Mouse (Mus musculus): ENCODE data around the gene Calhm1. TPM values are rescaled to one million over a fixed set of nuclear protein-coding genes. Genes with fewer than 3 reads are reported as not detected.

Gene Calhm1
- polyA plus RNA-seq, 1 experiment from 2014 or later: not detected

- 89% methylated on average over 9 of the region's 10 CpGs for WGBS
- Histone ChIP-seq H3K9me3 (ENCODE audit: control insufficient read depth, low read length) (no peaks in the 10 kb centered on the region), H3K4me1 (replicated peaks; ENCODE audit: control insufficient read depth, insufficient read depth, low read length) (no peaks in the 10 kb centered on the region), H3K36me3 (ENCODE audit: control insufficient read depth, insufficient read depth, low read length) (peaks cover 48% of the 10 kb centered on the region), H3K9ac (ENCODE audit: low read length) (no peak overlapping the region), H3K4me3 (ENCODE audit: low read length) (no peak overlapping the region), H3K27me3 (ENCODE audit: control insufficient read depth, insufficient read depth, low read depth, low read length) (no peaks in the 10 kb centered on the region), H3K4me2 (ENCODE audit: low read depth, low read length) (no peak overlapping the region), H3K27ac (ENCODE audit: low read length) (no peak overlapping the region)
- ATAC-seq (ENCODE audit: low read depth): no peak
Observed at GRCm38 (mm10) chr19:47128164-47128563, 15.9 kb downstream of the Calhm1 start.

- no peak for ATAC-seq (ENCODE audit: low read depth)
- Histone ChIP-seq H3K9me3 (ENCODE audit: control insufficient read depth, low read length) (no peaks in the 10 kb centered on the region), H3K27me3 (ENCODE audit: control insufficient read depth, insufficient read depth, low read depth, low read length) (no peaks in the 10 kb centered on the region), H3K4me3 (ENCODE audit: low read length) (no peak overlapping the region), H3K9ac (ENCODE audit: low read length) (no peak overlapping the region), H3K4me2 (ENCODE audit: low read depth, low read length) (no peak overlapping the region), H3K36me3 (ENCODE audit: control insufficient read depth, insufficient read depth, low read length) (peaks cover 28% of the 10 kb centered on the region), H3K27ac (ENCODE audit: low read length) (no peak overlapping the region), H3K4me1 (replicated peaks; ENCODE audit: control insufficient read depth, insufficient read depth, low read length) (no peaks in the 10 kb centered on the region)
- 28% methylated on average over 2 of the region's 2 CpGs for WGBS
Observed at GRCm38 (mm10) chr19:47122802-47123201, 21.3 kb downstream of the Calhm1 start.

- no peak overlapping the region for H3K4me2 ChIP-seq (ENCODE audit: low read depth, low read length)
- WGBS: 26% methylated on average over 4 of the region's 4 CpGs
- no peaks in the 10 kb centered on the region for H3K9me3 ChIP-seq (ENCODE audit: control insufficient read depth, low read length)
- H3K27me3 ChIP-seq (ENCODE audit: control insufficient read depth, insufficient read depth, low read depth, low read length): no peaks in the 10 kb centered on the region
- ATAC-seq (ENCODE audit: low read depth): no peak
- no peak overlapping the region for H3K4me3 ChIP-seq (ENCODE audit: low read length)
- no peak overlapping the region for H3K27ac ChIP-seq (ENCODE audit: low read length)
- H3K9ac ChIP-seq (ENCODE audit: low read length): no peak overlapping the region
- H3K36me3 ChIP-seq (ENCODE audit: control insufficient read depth, insufficient read depth, low read length): peaks cover 24% of the 10 kb centered on the region
- H3K4me1 ChIP-seq (replicated peaks; ENCODE audit: control insufficient read depth, insufficient read depth, low read length): no peaks in the 10 kb centered on the region
Observed at GRCm38 (mm10) chr19:47121054-47121453, 23.0 kb downstream of the Calhm1 start.

- 61% methylated on average over 2 of the region's 2 CpGs for WGBS
- H3K36me3 ChIP-seq (ENCODE audit: control insufficient read depth, insufficient read depth, low read length): peaks cover 28% of the 10 kb centered on the region
Observed at GRCm38 (mm10) chr19:47118634-47119033, 25.4 kb downstream of the Calhm1 start.

GRCm38 (mm10) chr19:47104641-47105271, 39.3 kb downstream of the Calhm1 start:
- no peaks in the 10 kb centered on the region for H3K9me3 ChIP-seq (ENCODE audit: control insufficient read depth, low read length)
- H3K36me3 ChIP-seq (ENCODE audit: control insufficient read depth, insufficient read depth, low read length): peaks cover 54% of the 10 kb centered on the region
- H3K4me3 ChIP-seq (ENCODE audit: low read length): no peak overlapping the region
- no peak for ATAC-seq (ENCODE audit: low read depth)
- WGBS: 90% methylated on average over 9 of the region's 9 CpGs
- H3K4me1 ChIP-seq (replicated peaks; ENCODE audit: control insufficient read depth, insufficient read depth, low read length): no peaks in the 10 kb centered on the region
- H3K4me2 ChIP-seq (ENCODE audit: low read depth, low read length): no peak overlapping the region
- H3K27me3 ChIP-seq (ENCODE audit: control insufficient read depth, insufficient read depth, low read depth, low read length): no peaks in the 10 kb centered on the region
- H3K27ac ChIP-seq (ENCODE audit: low read length): no peak overlapping the region
- H3K9ac ChIP-seq (ENCODE audit: low read length): no peak overlapping the region

More at GRCm38 (mm10) chr19:47118634-47119033, 25.4 kb downstream of the Calhm1 start:
- Histone ChIP-seq H3K9ac (ENCODE audit: low read length) (no peak overlapping the region), H3K9me3 (ENCODE audit: control insufficient read depth, low read length) (no peaks in the 10 kb centered on the region), H3K4me3 (ENCODE audit: low read length) (no peak overlapping the region), H3K4me1 (replicated peaks; ENCODE audit: control insufficient read depth, insufficient read depth, low read length) (no peaks in the 10 kb centered on the region), H3K27ac (ENCODE audit: low read length) (no peak overlapping the region), H3K4me2 (ENCODE audit: low read depth, low read length) (no peak overlapping the region), H3K27me3 (ENCODE audit: control insufficient read depth, insufficient read depth, low read depth, low read length) (no peaks in the 10 kb centered on the region)
- ATAC-seq (ENCODE audit: low read depth): no peak

GRCm38 (mm10) chr19:47101080-47101479, 43.0 kb downstream of the Calhm1 start:
- no peak overlapping the region for H3K27ac ChIP-seq (ENCODE audit: low read length)
- no peak overlapping the region for H3K4me3 ChIP-seq (ENCODE audit: low read length)
- no peak for ATAC-seq (ENCODE audit: low read depth)
- H3K9me3 ChIP-seq (ENCODE audit: control insufficient read depth, low read length): no peaks in the 10 kb centered on the region
- H3K4me1 ChIP-seq (replicated peaks; ENCODE audit: control insufficient read depth, insufficient read depth, low read length): no peaks in the 10 kb centered on the region
- H3K27me3 ChIP-seq (ENCODE audit: control insufficient read depth, insufficient read depth, low read depth, low read length): no peaks in the 10 kb centered on the region
- peaks cover 50% of the 10 kb centered on the region for H3K36me3 ChIP-seq (ENCODE audit: control insufficient read depth, insufficient read depth, low read length)
- 89% methylated on average over 5 of the region's 5 CpGs for WGBS
- H3K4me2 ChIP-seq (ENCODE audit: low read depth, low read length): no peak overlapping the region
- H3K9ac ChIP-seq (ENCODE audit: low read length): no peak overlapping the region

Other genes starting within 250 kb of the Calhm1 start
- 0.51 and 1.2 TPM in 2 replicates for gene Ina, start 129.6 kb downstream of the Calhm1 start, polyA plus RNA-seq (2015; fragmentation: Nextera tagmentation; extraction: Ambion mirVana)
- gene Nt5c2, start 129.1 kb downstream of the Calhm1 start, polyA plus RNA-seq (2015; fragmentation: Nextera tagmentation; extraction: Ambion mirVana): 87.7 and 92.2 TPM in 2 replicates
- gene Pcgf6, start 93.3 kb downstream of the Calhm1 start, polyA plus RNA-seq (2015; fragmentation: Nextera tagmentation; extraction: Ambion mirVana): 13.0 and 14.4 TPM in 2 replicates
- 3.5 and 4.5 TPM in 2 replicates for gene Taf5, start 76.5 kb downstream of the Calhm1 start, polyA plus RNA-seq (2015; fragmentation: Nextera tagmentation; extraction: Ambion mirVana)
- 1,037 and 1,149 TPM in 2 replicates for gene Usmg5, start 53.6 kb downstream of the Calhm1 start, polyA plus RNA-seq (2015; fragmentation: Nextera tagmentation; extraction: Ambion mirVana)
- 8.0 and 8.1 TPM in 2 replicates for gene Pdcd11, start 53.5 kb downstream of the Calhm1 start, polyA plus RNA-seq (2015; fragmentation: Nextera tagmentation; extraction: Ambion mirVana)
- gene Calhm2, start 6.0 kb downstream of the Calhm1 start, polyA plus RNA-seq (2015; fragmentation: Nextera tagmentation; extraction: Ambion mirVana): 7.8 and 8.3 TPM in 2 replicates
- not detected in 2 replicates for gene Calhm3, start 13.5 kb upstream of the Calhm1 start, polyA plus RNA-seq (2015; fragmentation: Nextera tagmentation; extraction: Ambion mirVana)
- gene Neurl1a, start 34.6 kb upstream of the Calhm1 start, polyA plus RNA-seq (2015; fragmentation: Nextera tagmentation; extraction: Ambion mirVana): 4.0 and 4.3 TPM in 2 replicates